Mouse (Mus musculus): ENCODE results near the gene Snx25. TPM values are rescaled to one million over a fixed set of nuclear protein-coding genes. Genes with fewer than 3 reads are reported as not detected.

Snx25 gene
- polyA plus RNA-seq, 1 experiment, result 35.4 TPM

- 1% methylated on average over 55 of the region's 55 CpGs for WGBS
- no peaks in the 10 kb centered on the region for H3K27me3 ChIP-seq (ENCODE audit: control insufficient read depth, insufficient read depth, low read length)
- TF ChIP-seq CTCF (IDR thresholded peaks at IDR 0.05; ENCODE audit: borderline replicate concordance, insufficient read depth, low read depth, low read length) (no peak), POLR2A (IDR thresholded peaks at IDR 0.05; ENCODE audit: borderline replicate concordance, insufficient read depth, low read length) (peak; percentile 100)
- no peaks in the 10 kb centered on the region for H3K4me1 ChIP-seq (ENCODE audit: control insufficient read depth, insufficient read depth, low read length)
- H3K4me3 ChIP-seq (replicated peaks; ENCODE audit: insufficient read depth, low read depth, low read length), result peak overlapping the region; percentile 71
- peak overlapping the region; percentile 92 for H3K27ac ChIP-seq (ENCODE audit: insufficient read depth, low read length)
- DNase-seq, result peak; percentile 99 to 100
Measured at GRCm38 (mm10) chr8:45999784-46000705, 151.9 kb downstream of the Snx25 start.

GRCm38 (mm10) chr8:45999138-45999783 lies 152.7 kb downstream of the Snx25 start, which contains the start of gene Lrp2bp:
TSS of gene Lrp2bp (plus strand) at chr8:45999303.
- TF ChIP-seq CTCF (IDR thresholded peaks at IDR 0.05; ENCODE audit: borderline replicate concordance, insufficient read depth, low read depth, low read length) (no peak), POLR2A (IDR thresholded peaks at IDR 0.05; ENCODE audit: borderline replicate concordance, insufficient read depth, low read length) (no peak)
- no peaks in the 10 kb centered on the region for H3K27me3 ChIP-seq (ENCODE audit: control insufficient read depth, insufficient read depth, low read length)
- no peaks in the 10 kb centered on the region for H3K4me1 ChIP-seq (ENCODE audit: control insufficient read depth, insufficient read depth, low read length)
- DNase-seq, result peak in 1 of 2 experiments; percentile 63
- WGBS, result under 1% methylated on average over 22 of the region's 22 CpGs
- H3K27ac ChIP-seq (ENCODE audit: insufficient read depth, low read length), result peak within 1 kb of the TSS; percentile 92
- H3K4me3 ChIP-seq (replicated peaks; ENCODE audit: insufficient read depth, low read depth, low read length), result peak within 1 kb of the TSS; percentile 71

- Histone ChIP-seq H3K27ac (ENCODE audit: insufficient read depth, low read length) (no peak overlapping the region), H3K4me1 (ENCODE audit: control insufficient read depth, insufficient read depth, low read length) (no peaks in the 10 kb centered on the region), H3K27me3 (ENCODE audit: control insufficient read depth, insufficient read depth, low read length) (no peaks in the 10 kb centered on the region), H3K4me3 (replicated peaks; ENCODE audit: insufficient read depth, low read depth, low read length) (no peak overlapping the region)
- no peak for TF ChIP-seq CTCF (IDR thresholded peaks at IDR 0.05; ENCODE audit: borderline replicate concordance, insufficient read depth, low read depth, low read length)
- 90% methylated on average over 2 of the region's 2 CpGs for WGBS
- DNase-seq, result no peak
Measured at GRCm38 (mm10) chr8:45998228-45998627, 153.7 kb downstream of the Snx25 start.

GRCm38 (mm10) chr8:45995576-45995975 lies 156.4 kb downstream of the Snx25 start:
- no peak for DNase-seq
- WGBS, result 84% methylated on average over 3 of the region's 3 CpGs
- Histone ChIP-seq H3K4me3 (replicated peaks; ENCODE audit: insufficient read depth, low read depth, low read length) (no peak overlapping the region), H3K27ac (ENCODE audit: insufficient read depth, low read length) (no peak overlapping the region), H3K4me1 (ENCODE audit: control insufficient read depth, insufficient read depth, low read length) (no peaks in the 10 kb centered on the region), H3K27me3 (ENCODE audit: control insufficient read depth, insufficient read depth, low read length) (no peaks in the 10 kb centered on the region)
- no peak for TF ChIP-seq POLR2A (IDR thresholded peaks at IDR 0.05; ENCODE audit: borderline replicate concordance, insufficient read depth, low read length)
- no peak for TF ChIP-seq CTCF (IDR thresholded peaks at IDR 0.05; ENCODE audit: borderline replicate concordance, insufficient read depth, low read depth, low read length)

- H3K4me3 ChIP-seq (replicated peaks; ENCODE audit: insufficient read depth, low read depth, low read length), result no peak overlapping the region
- TF ChIP-seq POLR2A (IDR thresholded peaks at IDR 0.05; ENCODE audit: borderline replicate concordance, insufficient read depth, low read length) (no peak), CTCF (IDR thresholded peaks at IDR 0.05; ENCODE audit: borderline replicate concordance, insufficient read depth, low read depth, low read length) (peak; percentile 26; the same call in 1 of the 2 replicates)
- no peak for DNase-seq
- H3K27ac ChIP-seq (ENCODE audit: insufficient read depth, low read length), result no peak overlapping the region
- no peaks in the 10 kb centered on the region for H3K27me3 ChIP-seq (ENCODE audit: control insufficient read depth, insufficient read depth, low read length)
- WGBS, result 98% methylated on average over 2 of the region's 2 CpGs
- H3K4me1 ChIP-seq (ENCODE audit: control insufficient read depth, insufficient read depth, low read length), result no peaks in the 10 kb centered on the region
Measured at GRCm38 (mm10) chr8:45994111-45994510, 157.8 kb downstream of the Snx25 start.

- Histone ChIP-seq H3K4me3 (replicated peaks; ENCODE audit: insufficient read depth, low read depth, low read length) (no peak overlapping the region), H3K27me3 (ENCODE audit: control insufficient read depth, insufficient read depth, low read length) (no peaks in the 10 kb centered on the region), H3K4me1 (ENCODE audit: control insufficient read depth, insufficient read depth, low read length) (no peaks in the 10 kb centered on the region), H3K27ac (ENCODE audit: insufficient read depth, low read length) (no peak overlapping the region)
- no peak for DNase-seq
- WGBS, result 97% methylated on average over 4 of the region's 4 CpGs
- TF ChIP-seq POLR2A (IDR thresholded peaks at IDR 0.05; ENCODE audit: borderline replicate concordance, insufficient read depth, low read length) (no peak), CTCF (IDR thresholded peaks at IDR 0.05; ENCODE audit: borderline replicate concordance, insufficient read depth, low read depth, low read length) (no peak)
Measured at GRCm38 (mm10) chr8:45990631-45991310, 161.2 kb downstream of the Snx25 start.

- no peak for DNase-seq
- no peak overlapping the region for H3K4me3 ChIP-seq (replicated peaks; ENCODE audit: insufficient read depth, low read depth, low read length)
- H3K27ac ChIP-seq (ENCODE audit: insufficient read depth, low read length), result no peak overlapping the region
- WGBS, result 64% methylated on average over 2 of the region's 2 CpGs
- no peaks in the 10 kb centered on the region for H3K27me3 ChIP-seq (ENCODE audit: control insufficient read depth, insufficient read depth, low read length)
- no peaks in the 10 kb centered on the region for H3K4me1 ChIP-seq (ENCODE audit: control insufficient read depth, insufficient read depth, low read length)
- no peak for TF ChIP-seq POLR2A (IDR thresholded peaks at IDR 0.05; ENCODE audit: borderline replicate concordance, insufficient read depth, low read length)
- TF ChIP-seq CTCF (IDR thresholded peaks at IDR 0.05; ENCODE audit: borderline replicate concordance, insufficient read depth, low read depth, low read length), result no peak
Measured at GRCm38 (mm10) chr8:45988189-45988588, 163.8 kb downstream of the Snx25 start.
